Mouse (Mus musculus) CD4-positive naive resting alpha-beta T cell, adult 57 days (primary cell): ENCODE measurements around the gene Vmn2r88. TPM values are rescaled to one million over a fixed set of nuclear protein-coding genes. Genes with fewer than 3 reads are reported as not detected.

Experiments
- total RNA-seq: library from RNA; stranded (reverse); gene quantifications from one replicate; pipeline ENCODE4 v1.2.4, GENCODE M21; 2023

Gene Vmn2r88
- not detected for total RNA-seq

DNA sequence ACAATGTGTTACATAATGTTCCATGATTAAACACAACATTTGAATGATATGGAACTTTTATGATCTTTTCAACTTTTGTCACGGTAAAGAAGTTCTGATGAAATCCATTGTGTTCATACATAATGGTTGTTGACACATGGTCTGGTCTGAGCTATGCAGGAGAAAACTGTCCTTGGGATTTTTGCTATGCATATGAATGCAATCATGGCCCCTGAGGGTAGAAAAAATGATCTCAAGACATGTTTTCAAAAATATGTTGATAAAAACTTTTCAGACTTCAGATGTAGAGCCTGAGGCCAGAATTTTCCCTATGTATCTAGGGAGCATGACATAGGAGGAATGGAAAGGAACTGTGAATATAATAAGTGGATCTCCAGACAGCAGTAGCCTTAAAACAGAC, at the start of gene Vmn2r88:
Gene Vmn2r88 (plus strand): TSS at position 301 of the 400 bp plus-strand sequence.

DNA sequence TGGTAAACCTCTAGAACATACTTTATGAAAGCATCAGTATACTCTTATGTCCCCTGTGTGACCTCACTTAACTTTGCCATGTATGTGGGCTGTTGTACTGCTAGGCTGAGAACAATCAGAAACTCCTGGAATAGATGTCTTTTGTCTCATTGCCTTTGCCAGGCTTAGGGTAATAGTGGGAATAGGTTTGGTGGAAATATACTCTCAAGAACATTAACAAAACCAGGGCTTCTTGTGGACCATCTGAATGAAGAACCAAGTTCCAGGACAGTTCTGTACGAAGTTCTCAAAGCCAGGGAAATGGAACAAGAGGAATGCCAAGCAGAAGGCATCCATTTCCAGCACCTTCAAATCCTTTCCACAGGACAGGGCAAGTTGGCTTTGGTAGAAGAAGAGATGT, 49.2 kb upstream of the Vmn2r88 start, which contains the start of gene Gm7247:
Gene Gm7247 (plus strand): TSS at position 301 of the 400 bp plus-strand sequence.

DNA sequence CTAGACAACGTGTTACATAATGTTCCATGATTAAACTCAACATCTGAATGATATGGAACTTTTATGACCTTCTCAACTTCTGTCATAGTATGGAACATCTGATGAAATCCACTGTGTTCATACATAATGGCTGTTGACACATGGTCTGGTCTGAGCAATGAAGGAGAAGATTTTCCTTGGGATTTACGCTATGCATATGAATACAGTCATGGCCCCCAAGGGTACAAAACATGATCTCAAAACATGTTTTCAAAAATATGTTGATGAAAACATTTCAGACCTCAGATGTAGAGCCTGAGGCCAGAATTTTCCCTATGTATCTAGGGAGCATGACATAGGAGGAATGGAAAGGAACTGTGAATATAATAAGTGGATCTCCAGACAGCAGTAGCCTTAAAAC, 40.9 kb downstream of the Vmn2r88 start, which contains the start of gene Vmn2r89:
Gene Vmn2r89 (plus strand): TSS at position 301 of the 400 bp plus-strand sequence.

Other genes with a start within 250 kb of the Vmn2r88 start
- not detected for gene Rnase2b, start 248.6 kb upstream of the Vmn2r88 start, total RNA-seq
- gene Ang2, start 211.7 kb upstream of the Vmn2r88 start, total RNA-seq: not detected
- gene Ear14, start 207.4 kb upstream of the Vmn2r88 start, total RNA-seq: not detected
- not detected for gene Rnase2a, start 154.7 kb upstream of the Vmn2r88 start, total RNA-seq
- not detected for gene Gm7247, start 49.1 kb upstream of the Vmn2r88 start, total RNA-seq
- gene Vmn2r89, start 41.0 kb downstream of the Vmn2r88 start, total RNA-seq: not detected
- not detected for gene Gm5622, start 142.0 kb downstream of the Vmn2r88 start, total RNA-seq
- not detected for gene Gm17175, start 163.2 kb downstream of the Vmn2r88 start, total RNA-seq
- not detected for gene Gm17174, start 181.3 kb downstream of the Vmn2r88 start, total RNA-seq
- gene Gm17078, start 200.5 kb downstream of the Vmn2r88 start, total RNA-seq: not detected
- gene Gm4181, start 224.8 kb downstream of the Vmn2r88 start, total RNA-seq: not detected